Mouse (Mus musculus) CH12F3 (cell line): Measurements from ENCODE around the gene 4833420G17Rik.
"Not testable (repeated sequence)": the region's sequence is repeated elsewhere in the genome, so short reads cannot be mapped to it uniquely, and the experiment has no call there.

Experiments
- in situ Hi-C: fragments of 300-500 bp; cut with MboI; formaldehyde crosslinking; loops from 2 replicates; pipeline ENCODE4 v1.14.3; 2020; ENCODE audit warnings: low sequenced_read_pairs

The 4833420G17Rik gene

GRCm38 (mm10) chr13:119462596-119463560 lies at the start of gene 4833420G17Rik:
Gene 4833420G17Rik, plus strand, starts transcription at chr13:119462768.
- in situ Hi-C loops = no loop called here

GRCm38 (mm10) chr13:119413026-119413425 lies 49.5 kb upstream of the 4833420G17Rik start:
- in situ Hi-C loops = no loop called here

- in situ Hi-C loops = no loop called here
These were observed 44.1 kb upstream of the 4833420G17Rik start for GRCm38 (mm10) chr13:119418479-119418878.

GRCm38 (mm10) chr13:119430164-119430563 lies 32.4 kb upstream of the 4833420G17Rik start:
- in situ Hi-C loops = no loop called here

- in situ Hi-C loops = no loop called here
These were observed 30.5 kb upstream of the 4833420G17Rik start for GRCm38 (mm10) chr13:119432041-119432440.

GRCm38 (mm10) chr13:119434359-119434758 lies 28.2 kb upstream of the 4833420G17Rik start:
- in situ Hi-C loops = no loop called here

- in situ Hi-C loops = no loop called here
These were observed 20.3 kb upstream of the 4833420G17Rik start for GRCm38 (mm10) chr13:119442244-119442643.

- in situ Hi-C loops = no loop called here
These were observed 9.0 kb upstream of the 4833420G17Rik start for GRCm38 (mm10) chr13:119453563-119453962.

GRCm38 (mm10) chr13:119455082-119455481 lies 7.5 kb upstream of the 4833420G17Rik start:
- in situ Hi-C loops = no loop called here

GRCm38 (mm10) chr13:119456342-119456741 lies 6.2 kb upstream of the 4833420G17Rik start:
- in situ Hi-C loops = no loop called here

- in situ Hi-C loops = no loop called here
These were observed 520 bp upstream of the 4833420G17Rik start for GRCm38 (mm10) chr13:119461900-119462595.

- in situ Hi-C loops = no loop called here
These were observed 14.1 kb downstream of the 4833420G17Rik start for GRCm38 (mm10) chr13:119476631-119477030.

GRCm38 (mm10) chr13:119477789-119478188 lies 15.2 kb downstream of the 4833420G17Rik start:
- in situ Hi-C loops = no loop called here

GRCm38 (mm10) chr13:119487354-119487753 lies 24.8 kb downstream of the 4833420G17Rik start:
- in situ Hi-C loops = no loop called here

GRCm38 (mm10) chr13:119487880-119488580 lies 25.5 kb downstream of the 4833420G17Rik start, which contains the start of the genes Tmem267 and 3110070M22Rik:
Gene Tmem267, plus strand, starts transcription at chr13:119488039.
Gene 3110070M22Rik, minus strand, starts transcription at chr13:119488383.
- in situ Hi-C loops = no loop called here

- in situ Hi-C loops = not testable (repeated sequence)
These were observed 29.5 kb downstream of the 4833420G17Rik start for GRCm38 (mm10) chr13:119492083-119492482.

- in situ Hi-C loops = not testable (repeated sequence)
These were observed 32.4 kb downstream of the 4833420G17Rik start for GRCm38 (mm10) chr13:119494938-119495337.
